Mouse (Mus musculus): ENCODE data around the gene Gm36210. TPM values are rescaled to one million over a fixed set of nuclear protein-coding genes. Genes with fewer than 3 reads are reported as not detected.
"Not testable (repeated sequence)": the region's sequence is repeated elsewhere in the genome, so short reads cannot be mapped to it uniquely, and the experiment has no call there.

The Gm36210 gene
- polyA plus RNA-seq, 1 experiment from 2014 or later, result 0.29 TPM

- no peak overlapping the region for H3K27ac ChIP-seq (ENCODE audit: low read depth, low read length)
- no peak; the same call in 1 of the 2 replicates for ATAC-seq (ENCODE audit: insufficient read depth, low FRiP score, low TSS enrichment)
- WGBS, result 55% methylated on average over 5 of the region's 5 CpGs
Observed at GRCm38 (mm10) chr7:4865090-4865489, 41.2 kb downstream of the Gm36210 start.

GRCm38 (mm10) chr7:4864130-4864845 lies 42.0 kb downstream of the Gm36210 start:
- DNase-seq (ENCODE audit: low spot score), result no peak
- H3K9me3 ChIP-seq (ENCODE audit: control insufficient read depth, low read length), result no peaks in the 10 kb centered on the region
- WGBS, result 83% methylated on average over 5 of the region's 5 CpGs

More at GRCm38 (mm10) chr7:4865090-4865489, 41.2 kb downstream of the Gm36210 start:
- Histone ChIP-seq H3K4me1 (ENCODE audit: control insufficient read depth, insufficient read depth, low read length) (no peaks in the 10 kb centered on the region), H3K36me3 (ENCODE audit: control insufficient read depth, insufficient read depth, low read length) (no peaks in the 10 kb centered on the region), H3K27me3 (ENCODE audit: control insufficient read depth, insufficient read depth, low read length) (no peaks in the 10 kb centered on the region), H3K4me2 (ENCODE audit: low read depth) (peak overlapping the region; percentile 46), H3K9me3 (ENCODE audit: control insufficient read depth, low read length) (no peaks in the 10 kb centered on the region), H3K9ac (ENCODE audit: low read length) (no peak overlapping the region; the same call in 1 of the 2 replicates), H3K4me3 (ENCODE audit: low read depth, low read length) (no peak overlapping the region)
- DNase-seq (ENCODE audit: low spot score), result peak; percentile 14

GRCm38 (mm10) chr7:4863541-4864080 lies 42.7 kb downstream of the Gm36210 start:
- no peaks in the 10 kb centered on the region for H3K27me3 ChIP-seq (ENCODE audit: control insufficient read depth, insufficient read depth, low read length)
- no peaks in the 10 kb centered on the region for H3K4me1 ChIP-seq (ENCODE audit: control insufficient read depth, insufficient read depth, low read length)
- no peaks in the 10 kb centered on the region for H3K9me3 ChIP-seq (ENCODE audit: control insufficient read depth, low read length)
- no peak overlapping the region for H3K4me3 ChIP-seq (ENCODE audit: low read depth, low read length)
- DNase-seq (ENCODE audit: low spot score), result no peak
- no peaks in the 10 kb centered on the region for H3K36me3 ChIP-seq (ENCODE audit: control insufficient read depth, insufficient read depth, low read length)
- no peak for ATAC-seq (ENCODE audit: insufficient read depth, low FRiP score, low TSS enrichment)
- no peak overlapping the region for H3K4me2 ChIP-seq (ENCODE audit: low read depth)
- 76% methylated on average over 7 of the region's 7 CpGs for WGBS
- no peak overlapping the region for H3K9ac ChIP-seq (ENCODE audit: low read length)
- no peak overlapping the region for H3K27ac ChIP-seq (ENCODE audit: low read depth, low read length)

More at GRCm38 (mm10) chr7:4864130-4864845, 42.0 kb downstream of the Gm36210 start:
- no peak overlapping the region for H3K9ac ChIP-seq (ENCODE audit: low read length)
- H3K4me3 ChIP-seq (ENCODE audit: low read depth, low read length), result no peak overlapping the region
- ATAC-seq (ENCODE audit: insufficient read depth, low FRiP score, low TSS enrichment), result no peak
- no peak overlapping the region for H3K4me2 ChIP-seq (ENCODE audit: low read depth)
- no peaks in the 10 kb centered on the region for H3K27me3 ChIP-seq (ENCODE audit: control insufficient read depth, insufficient read depth, low read length)
- H3K36me3 ChIP-seq (ENCODE audit: control insufficient read depth, insufficient read depth, low read length), result no peaks in the 10 kb centered on the region
- H3K4me1 ChIP-seq (ENCODE audit: control insufficient read depth, insufficient read depth, low read length), result no peaks in the 10 kb centered on the region
- no peak overlapping the region for H3K27ac ChIP-seq (ENCODE audit: low read depth, low read length)

GRCm38 (mm10) chr7:4863041-4863440 lies 43.3 kb downstream of the Gm36210 start:
- Histone ChIP-seq H3K27ac (ENCODE audit: low read depth, low read length) (no peak overlapping the region), H3K4me3 (ENCODE audit: low read depth, low read length) (no peak overlapping the region), H3K36me3 (ENCODE audit: control insufficient read depth, insufficient read depth, low read length) (no peaks in the 10 kb centered on the region), H3K9me3 (ENCODE audit: control insufficient read depth, low read length) (no peaks in the 10 kb centered on the region), H3K27me3 (ENCODE audit: control insufficient read depth, insufficient read depth, low read length) (no peaks in the 10 kb centered on the region), H3K4me2 (ENCODE audit: low read depth) (no peak overlapping the region), H3K4me1 (ENCODE audit: control insufficient read depth, insufficient read depth, low read length) (no peaks in the 10 kb centered on the region), H3K9ac (ENCODE audit: low read length) (no peak overlapping the region)
- no peak for ATAC-seq (ENCODE audit: insufficient read depth, low FRiP score, low TSS enrichment)
- WGBS, result 90% methylated on average over 1 of the region's 1 CpGs
- no peak for DNase-seq (ENCODE audit: low spot score)

GRCm38 (mm10) chr7:4860926-4861325 lies 45.4 kb downstream of the Gm36210 start:
- WGBS, result 70% methylated on average over 3 of the region's 3 CpGs
- H3K27ac ChIP-seq (ENCODE audit: low read depth, low read length); H3K27me3 ChIP-seq (ENCODE audit: control insufficient read depth, insufficient read depth, low read length); H3K9me3 ChIP-seq (ENCODE audit: control insufficient read depth, low read length); H3K4me3 ChIP-seq (ENCODE audit: low read depth, low read length); H3K4me2 ChIP-seq (ENCODE audit: low read depth); H3K36me3 ChIP-seq (ENCODE audit: control insufficient read depth, insufficient read depth, low read length); ATAC-seq (ENCODE audit: insufficient read depth, low FRiP score, low TSS enrichment); H3K9ac ChIP-seq (ENCODE audit: low read length); DNase-seq (ENCODE audit: low spot score); H3K4me1 ChIP-seq (ENCODE audit: control insufficient read depth, insufficient read depth, low read length): not testable (repeated sequence)

- Histone ChIP-seq H3K4me2 (ENCODE audit: low read depth) (no peak overlapping the region), H3K4me1 (ENCODE audit: control insufficient read depth, insufficient read depth, low read length) (no peaks in the 10 kb centered on the region), H3K9ac (ENCODE audit: low read length) (no peak overlapping the region), H3K27me3 (ENCODE audit: control insufficient read depth, insufficient read depth, low read length) (no peaks in the 10 kb centered on the region), H3K4me3 (ENCODE audit: low read depth, low read length) (no peak overlapping the region), H3K9me3 (ENCODE audit: control insufficient read depth, low read length) (no peaks in the 10 kb centered on the region), H3K36me3 (ENCODE audit: control insufficient read depth, insufficient read depth, low read length) (no peaks in the 10 kb centered on the region), H3K27ac (ENCODE audit: low read depth, low read length) (no peak overlapping the region)
- 74% methylated on average over 12 of the region's 12 CpGs for WGBS
- ATAC-seq (ENCODE audit: insufficient read depth, low FRiP score, low TSS enrichment) (no peak), DNase-seq (ENCODE audit: low spot score) (no peak)
Observed at GRCm38 (mm10) chr7:4859418-4859978, 46.8 kb downstream of the Gm36210 start.

- WGBS, result 74% methylated on average over 7 of the region's 7 CpGs
Observed at GRCm38 (mm10) chr7:4857321-4857720, 49.0 kb downstream of the Gm36210 start.

GRCm38 (mm10) chr7:4856508-4856907 lies 49.8 kb downstream of the Gm36210 start:
- no peak overlapping the region for H3K4me2 ChIP-seq (ENCODE audit: low read depth)
- ATAC-seq (ENCODE audit: insufficient read depth, low FRiP score, low TSS enrichment) (no peak), DNase-seq (ENCODE audit: low spot score) (no peak)
- H3K9ac ChIP-seq (ENCODE audit: low read length), result no peak overlapping the region
- no peaks in the 10 kb centered on the region for H3K27me3 ChIP-seq (ENCODE audit: control insufficient read depth, insufficient read depth, low read length)
- no peak overlapping the region for H3K27ac ChIP-seq (ENCODE audit: low read depth, low read length)
- WGBS, result 84% methylated on average over 9 of the region's 9 CpGs
- no peak overlapping the region for H3K4me3 ChIP-seq (ENCODE audit: low read depth, low read length)
- H3K4me1 ChIP-seq (ENCODE audit: control insufficient read depth, insufficient read depth, low read length), result no peaks in the 10 kb centered on the region
- H3K9me3 ChIP-seq (ENCODE audit: control insufficient read depth, low read length), result no peaks in the 10 kb centered on the region
- H3K36me3 ChIP-seq (ENCODE audit: control insufficient read depth, insufficient read depth, low read length), result no peaks in the 10 kb centered on the region

More at GRCm38 (mm10) chr7:4857321-4857720, 49.0 kb downstream of the Gm36210 start:
- Histone ChIP-seq H3K27ac (ENCODE audit: low read depth, low read length) (no peak overlapping the region), H3K9me3 (ENCODE audit: control insufficient read depth, low read length) (no peaks in the 10 kb centered on the region), H3K4me3 (ENCODE audit: low read depth, low read length) (no peak overlapping the region), H3K9ac (ENCODE audit: low read length) (no peak overlapping the region), H3K36me3 (ENCODE audit: control insufficient read depth, insufficient read depth, low read length) (no peaks in the 10 kb centered on the region), H3K4me1 (ENCODE audit: control insufficient read depth, insufficient read depth, low read length) (no peaks in the 10 kb centered on the region), H3K27me3 (ENCODE audit: control insufficient read depth, insufficient read depth, low read length) (no peaks in the 10 kb centered on the region), H3K4me2 (ENCODE audit: low read depth) (no peak overlapping the region)
- ATAC-seq (ENCODE audit: insufficient read depth, low FRiP score, low TSS enrichment) (no peak), DNase-seq (ENCODE audit: low spot score) (no peak)

- H3K4me1 ChIP-seq (ENCODE audit: control insufficient read depth, insufficient read depth, low read length), result no peaks in the 10 kb centered on the region
- H3K4me3 ChIP-seq (ENCODE audit: low read depth, low read length), result no peak overlapping the region
- no peak overlapping the region for H3K27ac ChIP-seq (ENCODE audit: low read depth, low read length)
- H3K9me3 ChIP-seq (ENCODE audit: control insufficient read depth, low read length), result no peaks in the 10 kb centered on the region
- DNase-seq (ENCODE audit: low spot score), result no peak
- WGBS, result 84% methylated on average over 3 of the region's 3 CpGs
- H3K36me3 ChIP-seq (ENCODE audit: control insufficient read depth, insufficient read depth, low read length), result no peaks in the 10 kb centered on the region
- H3K27me3 ChIP-seq (ENCODE audit: control insufficient read depth, insufficient read depth, low read length), result no peaks in the 10 kb centered on the region
- no peak overlapping the region for H3K4me2 ChIP-seq (ENCODE audit: low read depth)
- no peak for ATAC-seq (ENCODE audit: insufficient read depth, low FRiP score, low TSS enrichment)
- H3K9ac ChIP-seq (ENCODE audit: low read length), result no peak overlapping the region
Observed at GRCm38 (mm10) chr7:4853613-4854012, 52.7 kb downstream of the Gm36210 start.
